Mouse (Mus musculus) kidney, postnatal 10 days (tissue): ENCODE measurements around the gene Pcnx2.

ENCODE experiments used
- DNase-seq: peaks from one replicate; pipeline ENCODE4 v3.0.0; 2021; ENCODE audit warnings: mixed read lengths

Gene Pcnx2

DNA sequence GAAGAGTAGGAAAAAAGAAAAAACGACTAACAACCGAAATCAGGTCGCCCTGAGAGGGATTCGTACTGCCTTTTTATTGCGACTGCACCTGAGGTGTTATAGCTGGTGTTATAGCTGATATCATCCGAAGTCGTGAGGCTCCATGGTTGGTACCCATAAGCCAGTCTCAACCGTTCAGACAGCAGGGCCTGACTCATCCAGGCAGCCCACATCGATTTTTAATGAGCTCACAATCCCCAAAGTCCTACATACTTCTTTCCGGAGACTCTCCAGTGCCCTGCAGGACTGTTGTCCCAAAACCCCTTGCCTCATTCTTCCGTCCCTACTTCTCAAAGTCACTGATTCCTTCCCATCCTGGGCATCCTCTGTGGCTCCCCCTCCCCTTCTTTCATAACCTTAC, 729 bp downstream of the Pcnx2 start:
- DNase-seq, result no peak

DNA sequence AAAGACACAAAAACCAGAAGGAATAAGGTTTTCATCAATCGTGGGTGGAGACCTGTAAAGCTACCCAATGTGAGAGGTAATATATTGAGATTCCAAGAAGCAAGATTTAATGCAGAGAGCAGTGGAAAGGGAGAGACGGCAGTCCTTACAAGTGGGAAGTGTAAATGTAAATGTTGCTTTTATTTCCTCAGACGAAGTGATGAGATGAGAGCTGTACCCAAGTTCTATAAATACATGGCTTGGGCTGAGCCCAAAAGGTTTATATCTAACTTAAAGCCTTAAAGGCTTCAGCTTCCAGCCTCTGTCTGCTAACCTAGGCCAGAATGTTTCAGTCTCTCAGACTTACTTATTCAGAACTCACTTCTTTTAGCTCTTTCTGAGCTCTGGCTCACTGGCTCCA, 8.2 kb downstream of the Pcnx2 start:
- no peak for DNase-seq

DNA sequence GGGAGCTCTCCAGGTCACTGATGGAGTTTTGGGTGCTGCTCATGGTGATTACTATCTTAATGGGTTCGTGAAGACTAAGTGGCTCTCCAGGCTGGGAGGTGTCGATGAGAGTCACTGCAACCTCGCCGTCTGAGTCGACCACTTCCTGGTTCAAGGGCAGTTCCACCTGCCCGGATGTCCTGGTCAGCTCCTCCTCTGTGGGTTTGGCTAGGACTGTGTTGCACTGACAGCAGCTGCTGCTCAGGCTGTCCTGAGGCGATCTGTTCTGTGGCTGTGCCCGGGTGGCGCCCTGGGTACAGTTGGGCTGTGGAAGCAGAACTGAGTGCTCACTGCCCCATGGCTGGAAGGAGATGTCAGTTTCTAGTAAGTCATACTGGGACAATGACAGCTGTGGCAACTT, 10.6 kb downstream of the Pcnx2 start:
- no peak for DNase-seq

DNA sequence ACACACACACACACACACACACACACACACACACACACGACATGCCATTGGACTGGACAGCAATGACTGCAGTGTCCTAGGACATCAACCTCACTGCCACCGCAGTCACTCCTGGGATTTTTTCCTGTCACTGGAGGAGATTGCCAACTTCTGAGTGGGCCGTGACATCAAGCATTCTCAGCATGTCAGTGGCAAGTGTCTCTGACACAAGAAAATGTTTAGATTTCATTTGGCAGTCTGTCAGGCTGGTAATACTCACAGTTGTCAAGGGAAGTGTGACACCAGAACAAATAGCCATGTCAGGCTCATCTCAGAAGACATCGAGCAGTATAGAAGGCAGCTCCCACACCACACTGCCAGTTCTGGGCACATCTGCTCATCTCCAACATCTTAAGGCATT, 17.7 kb downstream of the Pcnx2 start:
- DNase-seq, result no peak

DNA sequence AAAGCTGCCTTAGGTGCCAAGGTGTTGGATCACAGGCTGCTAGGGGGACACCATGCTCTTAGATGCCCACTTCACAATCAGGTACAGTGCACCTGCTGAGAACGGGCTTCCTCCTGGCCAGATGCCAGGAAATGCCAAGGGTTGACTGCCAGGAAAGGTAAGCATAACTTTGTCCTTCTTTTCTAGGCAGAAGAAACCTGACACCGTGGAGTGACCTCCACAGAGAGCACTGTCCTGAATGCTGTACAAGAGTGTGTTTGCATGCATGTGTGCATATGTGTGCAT, 24.9 kb downstream of the Pcnx2 start:
- peak; percentile 58 for DNase-seq

DNA sequence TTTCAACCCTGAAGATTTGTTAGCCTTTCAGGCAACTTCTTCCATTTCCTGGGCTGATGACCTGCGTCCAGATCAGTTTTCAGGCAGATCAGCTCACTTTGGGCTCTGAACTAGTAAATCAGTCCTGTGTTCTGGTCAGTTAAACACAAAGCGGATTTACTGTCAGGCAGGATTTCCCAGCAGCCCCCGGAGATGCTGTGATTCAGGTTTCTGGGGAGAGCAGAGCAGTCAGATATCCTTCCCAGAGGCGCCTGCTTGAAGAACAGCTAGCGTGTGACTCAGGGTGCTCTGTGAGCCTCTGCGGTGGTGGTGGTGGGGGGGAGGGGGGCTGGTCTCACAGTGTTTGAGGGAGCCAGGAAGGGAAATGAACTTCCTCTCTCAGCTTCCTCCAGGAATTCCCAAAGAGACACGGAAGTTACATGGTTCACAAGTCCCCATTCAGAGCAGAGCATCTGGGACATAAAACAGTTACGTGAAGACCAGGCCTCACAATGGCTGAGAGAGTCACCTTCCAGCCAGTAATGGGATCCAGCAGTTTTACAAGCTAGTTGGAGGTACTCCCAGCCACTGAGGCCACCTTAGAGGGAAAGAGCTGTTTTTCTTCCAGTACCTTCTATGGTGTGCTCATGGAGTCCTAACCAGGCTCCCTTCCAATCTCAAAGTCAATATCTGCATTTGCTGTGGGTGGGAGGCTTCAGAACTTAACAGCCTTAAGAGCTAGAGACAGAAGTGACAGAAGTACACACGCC, 25.4 kb downstream of the Pcnx2 start:
- DNase-seq, result no peak

DNA sequence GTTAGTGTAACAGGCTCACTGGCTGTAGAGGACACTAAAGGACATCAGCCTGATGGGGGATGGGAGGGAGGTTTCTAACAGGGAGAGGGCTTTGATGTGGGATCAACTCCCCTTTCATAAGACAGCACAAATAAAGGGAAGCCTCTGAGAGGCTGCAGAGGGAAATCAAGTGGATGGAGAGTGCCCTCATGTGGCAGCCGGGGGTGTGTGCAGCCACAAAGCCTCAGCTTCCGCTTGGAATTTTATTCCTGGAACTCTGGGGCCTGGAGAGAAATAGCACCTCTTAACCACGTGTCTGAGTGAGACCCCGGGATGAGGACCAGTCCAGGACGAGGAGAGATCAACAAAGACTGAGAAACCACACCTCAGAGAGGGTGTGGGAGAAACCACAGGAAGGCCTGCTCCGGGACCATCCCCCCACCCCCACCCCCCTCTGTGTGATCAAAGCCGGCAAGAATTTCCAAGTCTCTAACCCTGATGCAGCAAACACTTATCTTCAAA, 27.2 kb downstream of the Pcnx2 start:
- DNase-seq, result peak; percentile 84

DNA sequence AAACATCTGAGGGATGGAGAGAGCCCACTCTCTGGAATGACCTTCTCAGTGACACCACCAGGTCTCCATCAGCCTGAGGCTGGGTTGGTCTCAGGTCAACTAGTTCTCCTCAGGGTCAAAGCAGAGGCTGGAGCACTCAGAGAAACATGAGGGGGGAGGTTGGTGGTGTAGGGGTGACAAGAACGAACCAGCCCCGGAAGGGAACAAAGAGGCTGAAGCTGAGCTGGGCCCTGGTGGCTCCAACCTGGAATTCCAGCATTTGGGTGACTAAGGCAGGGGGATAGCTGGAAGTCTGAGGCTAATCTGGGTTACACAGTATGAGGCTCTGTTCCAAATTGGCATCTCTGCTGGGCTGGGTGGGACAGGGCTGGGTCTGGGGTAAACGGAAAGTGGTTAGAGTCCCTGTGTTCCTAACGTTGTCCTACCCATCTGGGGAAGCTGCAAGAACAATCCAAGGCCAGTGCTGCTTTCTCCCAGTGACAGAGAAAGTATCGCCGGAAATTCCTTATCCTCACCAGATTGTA, 27.9 kb downstream of the Pcnx2 start:
- DNase-seq, result no peak

DNA sequence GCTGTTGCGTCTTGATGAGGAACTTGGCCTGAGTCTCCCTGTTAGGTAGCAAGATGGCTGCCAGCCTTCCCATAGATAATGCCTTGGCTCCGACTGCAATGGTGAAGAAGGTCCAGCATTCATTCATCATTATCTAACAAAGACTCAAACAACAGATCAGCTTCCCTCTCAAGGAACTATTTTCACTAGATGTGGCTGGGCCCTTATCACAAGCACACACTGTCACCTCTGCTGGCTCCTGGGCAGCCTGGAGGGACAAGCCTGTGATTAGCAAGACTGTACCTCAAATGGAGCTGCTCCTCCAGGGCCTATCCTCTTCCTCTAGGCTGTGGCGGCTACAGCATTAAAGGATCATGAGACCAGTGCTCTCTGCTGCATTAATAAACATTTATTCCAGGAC, 28.4 kb downstream of the Pcnx2 start:
- no peak for DNase-seq

DNA sequence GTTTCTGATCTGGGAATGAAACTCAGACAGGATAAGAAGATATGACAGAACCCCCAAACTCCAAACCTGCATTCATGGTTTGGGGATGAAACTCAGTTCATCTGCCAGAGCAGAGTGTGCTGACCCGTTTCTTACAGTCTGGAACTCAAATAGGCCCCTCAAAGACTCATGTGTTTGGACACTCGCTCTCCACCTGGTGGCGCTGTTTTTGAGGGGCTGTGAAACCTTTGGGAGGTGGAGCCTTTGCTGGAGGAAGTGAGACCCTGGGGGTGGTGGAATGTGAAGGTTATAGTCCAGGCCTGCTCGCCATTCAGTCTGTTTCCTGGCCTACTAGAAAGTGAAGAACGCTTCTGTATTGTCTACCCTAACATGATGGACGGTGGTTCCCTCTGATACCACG, 29.6 kb downstream of the Pcnx2 start:
- no peak for DNase-seq

DNA sequence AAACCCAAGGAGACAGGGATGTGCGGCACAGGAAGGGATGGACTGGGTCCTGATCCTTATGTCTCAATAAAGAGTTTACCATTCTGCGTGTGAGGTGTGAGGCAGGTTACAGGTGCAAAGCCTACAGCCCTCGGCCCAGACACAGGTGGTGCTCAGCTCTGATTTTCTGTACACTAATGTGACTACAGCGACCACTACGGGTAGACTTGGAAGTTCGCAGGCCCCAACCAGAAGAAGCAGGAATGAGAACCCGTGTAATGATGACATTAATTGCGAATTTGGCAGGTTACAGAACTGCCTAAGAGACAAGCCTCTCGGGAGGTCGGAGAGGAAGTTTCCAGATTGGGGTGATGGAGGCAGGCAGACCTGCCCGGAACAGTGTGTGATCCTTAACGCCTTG, 32.0 kb downstream of the Pcnx2 start:
- no peak for DNase-seq

DNA sequence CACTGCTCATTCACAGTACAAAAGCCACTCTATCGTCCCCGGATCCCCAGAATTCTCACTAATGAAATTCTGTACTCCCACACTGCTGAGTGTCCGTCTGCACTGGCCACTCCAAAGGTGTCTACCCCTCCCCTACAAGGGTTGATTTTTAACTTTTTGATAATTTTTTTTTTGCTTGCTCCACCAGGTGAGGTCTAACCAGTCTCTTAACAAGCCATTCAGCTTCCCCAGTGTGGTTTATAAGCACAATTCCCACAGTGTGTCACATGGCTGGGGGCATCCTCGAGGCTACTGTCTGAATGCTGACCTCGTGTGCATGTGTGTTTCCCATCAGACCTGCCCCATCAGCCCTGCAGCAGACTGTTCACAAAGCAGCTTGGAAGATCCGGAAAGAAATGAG, 40.9 kb downstream of the Pcnx2 start:
- peak; percentile 38 for DNase-seq

DNA sequence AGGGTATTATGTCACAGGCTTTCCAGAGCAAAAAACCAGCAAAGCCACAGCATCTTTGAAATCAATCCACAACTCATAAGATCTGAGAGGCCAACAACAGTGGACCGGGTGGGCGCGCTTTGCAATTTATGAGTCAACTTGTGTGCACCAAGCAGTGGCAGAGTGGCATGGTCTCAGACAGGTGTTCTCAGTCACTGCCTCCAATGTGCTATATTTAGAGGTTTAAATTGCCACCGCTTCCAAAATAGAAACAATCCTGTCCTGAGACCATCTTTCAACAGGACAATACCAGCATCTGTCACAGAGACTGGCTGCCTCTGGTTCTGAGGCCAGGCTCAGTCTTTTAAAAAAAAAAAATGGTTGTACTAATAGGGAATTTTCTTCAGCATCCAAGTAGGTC, 42.0 kb downstream of the Pcnx2 start:
- no peak for DNase-seq

DNA sequence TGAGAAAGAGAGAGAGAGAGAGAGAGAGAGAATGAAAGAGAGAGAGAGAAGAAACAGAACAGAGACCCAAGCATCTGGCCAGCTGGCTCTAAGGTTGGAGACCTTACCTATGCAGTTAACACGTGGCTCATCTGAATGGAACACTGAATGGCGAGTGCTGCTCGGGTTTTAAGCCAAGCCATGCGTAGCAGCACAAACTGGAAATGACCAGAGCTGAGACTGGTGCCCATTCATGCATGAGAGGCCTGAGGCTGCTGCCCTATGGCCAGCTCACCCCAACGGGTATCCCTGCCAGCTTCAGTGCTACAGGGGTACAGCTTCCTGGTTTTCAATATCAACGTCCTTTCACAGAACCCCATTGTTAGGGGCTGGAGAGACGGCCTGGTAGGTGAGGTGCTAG, 43.7 kb downstream of the Pcnx2 start:
- DNase-seq, result peak; percentile 68

DNA sequence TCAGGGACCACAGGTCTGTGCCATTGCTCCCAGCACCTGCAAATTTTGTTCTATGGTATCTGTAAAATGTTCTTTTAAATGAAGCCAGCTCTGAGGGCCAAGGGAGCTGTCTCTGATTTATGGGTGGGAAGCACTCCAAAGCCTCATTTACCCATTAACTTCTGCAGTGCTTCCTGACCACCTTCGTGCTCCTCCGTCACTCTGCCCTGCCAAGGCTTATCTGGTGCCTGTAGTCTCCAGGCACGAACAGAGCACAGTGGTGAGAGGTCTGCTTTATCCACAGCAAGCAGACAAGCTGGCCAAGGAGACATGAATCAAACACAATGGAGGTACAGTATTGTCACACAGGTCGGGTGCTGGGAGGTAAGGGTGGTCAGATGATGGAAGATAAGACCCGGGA, 44.8 kb downstream of the Pcnx2 start:
- DNase-seq, result peak; percentile 26

DNA sequence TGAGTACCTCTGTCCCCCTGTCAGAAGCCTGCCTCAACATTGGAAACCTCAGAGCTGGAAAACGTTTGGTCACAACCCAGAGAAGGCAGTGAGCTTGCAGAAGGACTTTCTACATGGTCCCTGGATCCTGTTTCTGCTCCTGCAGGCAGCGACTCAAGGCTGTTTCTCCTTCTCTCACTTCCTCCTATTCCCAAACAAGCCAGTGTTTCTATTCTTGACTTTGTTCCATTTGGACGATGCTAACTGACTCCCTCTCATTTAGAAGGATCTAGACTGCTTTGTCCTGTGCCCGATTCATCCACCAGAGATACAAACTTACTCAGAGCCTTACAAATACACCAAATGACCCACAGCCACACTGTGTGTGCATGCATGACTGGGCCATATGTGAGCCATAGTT, 48.9 kb downstream of the Pcnx2 start:
- no peak for DNase-seq

DNA sequence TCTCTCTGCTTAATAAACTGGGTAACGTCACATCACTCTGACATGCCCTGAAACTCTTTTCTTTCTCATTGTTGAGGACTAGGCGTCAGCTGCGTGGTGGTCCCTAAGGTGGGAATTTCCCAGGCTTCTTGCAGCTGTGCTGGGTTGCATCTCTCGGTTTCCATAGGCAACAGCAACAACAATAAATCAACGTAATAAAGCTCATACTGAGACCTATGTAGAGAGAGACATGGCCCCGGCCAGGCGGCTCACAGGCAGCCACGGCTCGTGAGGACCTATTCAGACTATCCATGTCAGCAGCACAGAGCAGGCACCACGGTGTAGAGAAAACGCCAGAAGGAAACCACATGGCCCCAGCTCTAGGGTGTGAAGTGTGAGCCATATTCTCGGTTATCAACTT, 50.3 kb downstream of the Pcnx2 start:
- DNase-seq, result no peak

DNA sequence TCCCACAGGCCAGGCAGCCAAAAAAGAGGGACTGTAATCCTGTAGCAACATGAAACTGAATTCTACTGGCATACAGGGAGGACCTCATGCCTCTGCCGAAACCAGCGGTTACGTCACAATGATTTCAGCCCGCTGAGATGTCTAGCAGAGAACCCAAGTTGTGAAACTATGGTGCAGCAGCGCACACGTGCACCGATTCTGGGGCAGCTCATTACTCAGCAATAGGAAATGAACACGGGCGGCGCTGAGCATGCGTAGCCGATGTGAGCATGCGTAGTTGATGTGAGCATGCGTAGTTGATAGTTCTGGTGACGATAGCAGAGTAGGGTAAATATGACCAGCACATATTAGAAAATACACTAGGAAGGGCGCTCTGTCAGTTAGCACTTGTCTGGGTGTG, 52.8 kb downstream of the Pcnx2 start:
- DNase-seq, result no peak

DNA sequence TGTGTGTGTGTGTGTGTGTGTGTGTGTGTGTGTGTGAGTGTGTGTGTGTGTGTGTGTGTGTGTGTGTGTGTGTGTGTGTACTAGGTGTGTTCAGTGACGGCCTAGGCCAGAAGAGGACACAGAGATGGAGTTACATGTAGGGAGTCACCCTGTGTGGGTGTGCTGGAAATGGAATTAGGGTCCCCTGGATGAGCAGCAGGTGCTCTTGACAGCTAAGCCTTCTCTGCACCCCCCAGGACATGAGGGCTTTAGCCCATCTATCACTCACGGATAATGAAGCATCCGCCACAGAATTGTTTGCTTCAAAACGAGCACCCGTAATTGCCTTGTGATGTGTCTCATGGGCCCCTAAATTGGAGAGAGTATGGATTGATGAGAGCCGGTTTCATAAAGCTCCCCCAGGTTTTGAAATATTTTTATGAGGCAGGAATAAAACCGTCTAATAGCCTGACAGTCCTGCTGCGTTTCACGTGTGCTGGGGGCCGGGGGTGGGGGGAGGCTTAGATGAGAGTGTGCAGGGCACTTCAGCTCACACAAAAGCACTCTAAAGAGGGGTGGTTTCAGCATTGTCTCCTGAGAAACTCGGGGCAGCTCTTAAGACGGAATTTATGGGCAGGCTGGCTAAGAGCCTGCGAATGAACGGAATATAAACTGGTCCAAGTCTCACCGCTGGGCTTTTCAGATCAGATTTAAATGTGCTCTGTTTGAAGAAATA, 54.8 kb downstream of the Pcnx2 start:
- no peak for DNase-seq

DNA sequence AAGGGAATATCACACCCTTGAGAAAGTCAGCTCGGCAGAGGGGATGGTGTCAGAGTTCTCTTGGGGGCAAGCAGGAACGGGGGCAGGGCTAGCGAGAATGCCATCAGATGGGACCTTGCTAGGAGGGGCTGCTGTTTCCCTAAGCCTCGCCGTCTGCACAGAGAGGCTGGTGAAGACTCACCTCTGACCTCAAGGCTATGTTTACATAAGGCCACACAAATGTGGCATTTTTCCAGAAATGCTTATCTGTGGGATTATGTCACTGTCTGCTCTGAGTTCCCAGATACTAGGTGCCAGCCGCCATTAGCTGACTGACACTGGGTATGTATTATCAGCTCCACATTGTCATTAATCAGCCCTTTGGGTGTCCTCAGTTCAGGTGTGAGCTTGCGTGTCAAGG, 56.0 kb downstream of the Pcnx2 start:
- DNase-seq, result no peak

DNA sequence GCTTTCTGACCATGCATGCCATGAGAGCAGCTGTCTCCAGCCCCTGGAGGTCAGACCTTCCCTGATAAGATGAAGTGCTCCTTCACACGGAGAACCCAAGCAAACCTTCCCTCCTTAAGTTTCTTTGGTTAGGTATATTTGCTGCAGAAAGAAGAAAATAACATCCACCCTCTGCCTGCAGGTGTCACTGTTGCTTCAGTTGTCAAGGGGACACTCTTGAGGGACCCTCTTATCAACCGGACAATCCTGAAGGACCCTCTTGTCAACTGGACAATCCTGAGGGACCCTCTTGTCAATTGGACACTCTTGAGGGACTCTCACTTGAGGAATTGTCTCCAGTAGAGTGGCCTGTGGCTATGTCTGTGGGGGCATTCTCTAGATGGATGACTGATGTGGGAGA, 73.4 kb downstream of the Pcnx2 start:
- DNase-seq, result peak; percentile 24

DNA sequence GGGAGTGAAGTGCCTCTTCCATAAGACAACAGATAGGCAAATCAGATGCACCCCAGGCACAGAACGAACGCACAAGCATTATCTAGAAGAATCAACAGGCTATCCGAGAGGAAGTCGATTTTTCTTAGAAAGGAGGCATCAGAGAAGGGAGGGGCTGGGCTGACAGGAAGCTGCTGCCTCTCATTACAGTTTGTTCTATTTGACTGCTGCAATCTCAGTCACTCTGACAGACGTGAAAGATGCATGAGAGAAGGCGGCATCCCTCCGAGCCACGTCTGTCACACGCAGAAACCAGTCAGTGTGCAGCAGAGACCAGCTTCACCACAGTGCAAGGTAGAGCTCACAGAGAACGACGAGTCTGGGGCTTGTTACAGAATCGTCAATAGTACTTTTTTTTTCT, 74.4 kb downstream of the Pcnx2 start:
- no peak for DNase-seq

DNA sequence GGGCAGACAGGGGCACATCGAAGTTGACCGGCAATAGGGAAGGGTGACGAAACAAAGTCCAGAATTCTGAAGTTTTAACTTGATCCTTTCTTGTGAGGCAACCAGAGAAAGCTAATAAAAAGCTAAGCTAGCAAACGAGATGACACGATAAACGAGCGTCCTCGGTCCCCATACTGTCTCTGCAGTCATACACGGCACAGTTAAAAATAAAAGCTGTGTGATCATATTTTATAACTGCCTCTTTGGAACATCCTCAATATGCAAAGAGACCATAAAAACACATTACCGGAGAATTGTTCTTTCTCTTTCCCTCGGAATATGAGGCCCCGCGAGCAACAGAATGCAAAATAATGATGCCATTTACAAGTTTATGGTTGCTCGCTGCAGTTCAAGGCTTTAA, 76.1 kb downstream of the Pcnx2 start:
- no peak for DNase-seq

DNA sequence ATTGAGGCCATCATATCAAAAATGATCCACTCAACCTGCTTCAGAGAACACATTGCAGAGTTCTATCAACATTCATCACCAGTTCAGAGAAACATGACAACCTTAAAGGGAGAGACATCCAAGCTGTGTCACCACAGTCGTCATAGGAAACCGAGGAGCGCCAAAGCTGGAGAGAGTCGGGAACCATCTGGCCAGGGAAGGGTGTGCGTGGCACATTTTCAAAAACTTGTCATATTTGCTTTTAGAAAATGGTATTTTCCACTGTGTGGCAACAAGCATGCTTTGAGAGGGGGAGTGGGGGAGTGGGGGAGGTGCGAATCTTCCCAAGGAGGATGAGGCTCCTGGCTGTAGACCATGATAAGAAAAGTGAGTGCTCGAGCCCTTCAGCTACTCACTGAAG, 78.3 kb downstream of the Pcnx2 start:
- DNase-seq, result peak; percentile 38

DNA sequence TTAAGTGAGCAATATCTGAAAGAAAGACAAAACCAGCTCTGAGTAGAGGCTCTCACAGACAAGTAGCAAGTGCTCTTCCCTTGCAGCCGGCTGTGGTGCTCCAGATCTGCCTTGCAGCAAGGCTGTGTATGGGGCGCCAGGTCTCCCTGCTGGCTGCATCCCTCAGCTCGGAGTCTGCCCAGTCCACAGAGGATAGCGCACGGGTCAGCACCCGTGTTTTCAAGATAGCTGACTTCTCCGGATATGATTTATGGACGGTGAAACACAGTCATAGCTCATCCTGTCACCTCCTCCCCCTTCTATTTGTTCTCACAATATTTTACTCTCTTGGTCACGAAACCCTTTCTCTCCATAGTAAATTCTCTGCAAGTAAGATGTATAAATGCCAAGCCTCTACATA, 79.3 kb downstream of the Pcnx2 start:
- peak; percentile 22 for DNase-seq
